Mouse (Mus musculus): ENCODE results near the gene Sspo.

Gene Sspo

GRCm38 (mm10) chr6:48447929-48448328, at the start of gene Sspo:
Gene Sspo (plus strand): TSS chr6:48448229.
- DNase-seq (ENCODE audit: low spot score): no peak

DNA sequence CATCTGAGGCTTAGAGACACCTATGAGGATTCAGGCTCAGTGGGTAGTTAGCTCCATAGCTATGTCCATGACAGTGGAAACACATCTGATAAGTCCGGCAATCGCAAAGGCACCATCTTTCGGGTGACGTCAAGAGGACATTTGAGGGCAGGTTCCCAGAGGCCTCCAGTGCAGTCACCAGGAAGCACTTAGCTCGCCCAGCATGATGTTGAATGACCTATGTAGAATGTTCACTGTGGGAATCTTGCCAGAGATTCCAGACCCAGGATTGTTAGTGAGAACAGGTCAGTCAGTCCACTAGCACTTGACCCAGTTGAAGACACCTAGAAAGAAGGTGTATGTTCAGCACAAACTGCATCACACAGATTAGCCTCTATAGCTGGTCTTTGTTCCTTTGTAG, 48.1 kb upstream of the Sspo start:
- DNase-seq (ENCODE audit: low spot score): no peak

DNA sequence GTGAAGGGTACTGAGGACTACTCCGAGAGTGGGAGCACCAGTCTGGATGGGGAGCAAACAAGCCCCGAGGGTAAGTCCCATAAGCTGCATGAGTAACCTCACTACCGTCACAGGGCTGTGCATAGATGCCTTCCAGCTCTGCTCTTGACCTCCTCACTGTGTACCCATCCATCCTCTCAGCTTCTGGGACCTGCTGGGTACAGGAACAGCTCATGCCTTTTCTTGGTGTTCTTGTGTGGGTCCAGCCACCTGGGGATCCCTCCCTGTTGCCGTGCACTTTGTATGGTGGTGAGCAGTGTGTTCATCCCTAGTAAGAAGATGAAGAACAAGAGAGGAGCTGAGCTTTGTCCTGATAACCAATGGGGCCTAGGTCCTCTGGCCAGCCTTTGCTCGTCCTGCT, 44.0 kb upstream of the Sspo start:
- no peak for DNase-seq (ENCODE audit: low spot score)

DNA sequence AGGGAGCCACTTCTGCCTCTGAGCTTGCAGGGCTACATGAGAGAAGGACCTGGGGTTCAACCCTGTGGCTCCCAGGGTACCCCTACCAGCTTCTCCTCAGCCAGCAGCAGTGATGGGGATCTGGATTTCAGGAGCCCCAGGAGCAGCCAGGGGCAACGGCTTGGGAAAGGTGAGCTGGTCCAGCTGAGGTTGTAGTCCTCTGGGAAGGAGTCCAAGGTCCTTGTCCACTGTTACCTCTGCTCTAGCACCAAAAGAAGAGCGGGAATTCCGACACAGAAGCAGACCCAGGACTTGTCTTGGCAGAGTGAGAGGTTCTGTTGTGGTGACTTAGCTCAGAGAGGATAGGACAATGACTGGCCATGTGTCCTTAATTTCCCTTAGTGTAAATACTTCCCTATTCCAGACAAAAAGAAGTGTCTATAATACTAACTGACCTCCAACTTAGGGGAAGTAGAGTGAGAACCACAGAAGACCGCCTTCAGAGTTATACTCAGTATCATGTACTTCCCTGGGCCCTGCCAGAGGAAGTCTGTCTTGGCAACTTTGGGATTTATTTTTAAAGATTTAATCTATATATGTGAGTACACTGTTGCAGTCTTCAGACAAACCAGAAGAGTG, 38.2 kb upstream of the Sspo start:
- no peak for DNase-seq (ENCODE audit: low spot score)

GRCm38 (mm10) chr6:48410551-48410950, 37.5 kb upstream of the Sspo start:
- no peak for DNase-seq (ENCODE audit: low spot score)

DNA sequence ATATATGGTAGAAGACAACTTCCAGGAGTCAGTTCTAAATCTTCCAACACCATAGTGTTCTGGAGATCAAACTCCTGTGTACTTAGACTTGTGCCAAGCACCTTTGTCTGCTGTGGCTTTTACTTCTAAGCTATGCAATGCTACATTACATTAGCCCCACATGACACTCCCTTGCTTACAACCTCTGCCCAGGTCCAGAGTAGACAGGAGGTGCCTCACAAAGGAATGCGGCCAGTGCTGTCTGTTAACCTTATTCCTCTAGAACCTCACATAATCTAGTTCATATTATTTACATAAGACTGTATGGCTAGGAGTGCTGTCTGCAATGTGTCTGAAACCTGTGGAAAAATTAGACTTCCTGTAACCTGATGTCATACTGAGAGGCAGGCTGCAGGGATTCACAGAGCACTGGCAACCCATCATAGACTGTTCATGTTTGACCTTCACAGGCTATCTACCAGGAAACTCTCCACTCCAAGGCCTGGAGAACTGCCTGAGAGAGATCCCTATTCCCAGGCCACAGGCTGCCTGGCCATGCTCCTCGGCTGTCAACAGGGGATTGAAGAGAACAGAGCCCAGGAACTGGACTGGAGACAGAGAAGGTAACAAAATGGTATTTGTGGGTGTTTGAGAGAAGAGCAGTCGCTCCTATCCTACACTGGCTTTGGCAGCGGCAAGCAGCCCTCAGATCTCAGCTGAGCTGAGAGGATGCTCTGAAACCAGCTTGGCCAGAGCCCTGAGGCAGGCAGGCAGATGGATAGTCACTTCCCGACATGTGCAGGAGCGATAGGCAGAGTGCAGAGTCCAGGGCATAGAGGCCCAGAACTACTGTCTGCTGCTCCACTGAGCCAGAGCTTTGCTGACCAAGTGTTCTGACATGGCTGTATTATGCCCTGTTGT, 36.6 kb upstream of the Sspo start:
- DNase-seq (ENCODE audit: low spot score): no peak

GRCm38 (mm10) chr6:48412147-48412546, 35.9 kb upstream of the Sspo start:
- DNase-seq (ENCODE audit: low spot score): no peak

DNA sequence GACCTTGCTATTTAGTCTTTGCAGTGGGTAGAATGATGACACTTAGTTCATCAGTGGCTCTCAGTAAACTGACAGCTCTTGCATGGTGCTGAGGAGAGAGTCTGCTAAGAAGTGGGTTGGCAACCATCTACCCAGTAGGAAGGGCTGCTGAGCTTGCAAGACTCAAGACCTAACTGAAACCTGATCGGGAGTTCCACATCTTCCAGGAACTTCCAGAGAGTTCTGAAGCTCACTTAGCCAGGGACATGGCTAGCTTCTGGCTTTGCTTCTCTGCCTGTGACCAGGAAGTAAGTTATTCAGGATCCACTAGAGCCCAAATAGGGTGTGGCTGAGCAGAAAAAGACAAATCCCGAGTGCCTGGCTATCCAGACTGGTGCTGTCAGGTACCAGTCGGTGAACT, 35.4 kb upstream of the Sspo start:
- no peak for DNase-seq (ENCODE audit: low spot score)

- no peak for DNase-seq (ENCODE audit: low spot score)
These were observed 34.9 kb upstream of the Sspo start for GRCm38 (mm10) chr6:48413081-48413480.

DNA sequence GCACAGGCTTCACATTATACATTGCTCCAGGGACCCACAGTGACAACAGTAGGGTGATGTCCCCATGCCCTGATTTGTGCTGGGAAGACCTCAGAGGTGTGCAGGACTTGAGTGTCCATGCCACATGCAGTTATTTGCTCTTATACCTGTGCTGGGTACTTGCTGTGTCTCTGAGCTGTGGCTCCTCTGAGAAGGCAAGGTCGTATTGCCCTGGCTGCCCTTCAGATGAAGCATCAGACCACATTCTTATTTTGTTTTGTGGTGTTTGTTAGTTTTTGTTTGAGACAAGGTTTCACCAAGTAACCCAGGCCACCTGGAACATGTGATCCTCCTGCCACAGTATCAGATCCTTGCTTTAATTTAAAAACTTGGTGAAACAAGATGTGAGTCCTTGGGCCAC, 33.1 kb upstream of the Sspo start:
- DNase-seq (ENCODE audit: low spot score): no peak

GRCm38 (mm10) chr6:48415636-48416035, 32.4 kb upstream of the Sspo start:
- peak; percentile 54 for DNase-seq (ENCODE audit: low spot score)

- DNase-seq (ENCODE audit: low spot score): no peak
These were observed 31.5 kb upstream of the Sspo start for GRCm38 (mm10) chr6:48416486-48416885.

DNA sequence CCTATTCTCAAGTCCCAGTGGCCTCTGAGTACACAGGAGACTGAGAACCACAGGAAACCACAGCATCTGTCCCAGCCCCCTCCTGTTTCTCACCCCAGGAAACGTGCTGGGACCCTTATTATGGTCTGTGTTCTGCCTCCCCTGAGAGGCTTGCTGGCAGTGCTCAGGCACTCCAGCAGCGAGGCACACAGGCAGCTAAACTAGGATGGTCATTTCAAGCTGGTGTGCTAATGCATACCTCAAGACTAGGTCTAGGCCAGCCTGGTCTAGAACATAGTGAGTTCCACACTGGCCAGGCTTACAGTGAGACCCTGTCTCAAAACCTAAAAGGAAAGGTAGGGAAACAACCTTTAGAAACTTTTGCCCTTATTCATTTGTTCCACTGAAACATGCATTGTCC, 27.4 kb upstream of the Sspo start:
- DNase-seq (ENCODE audit: low spot score): no peak

DNA sequence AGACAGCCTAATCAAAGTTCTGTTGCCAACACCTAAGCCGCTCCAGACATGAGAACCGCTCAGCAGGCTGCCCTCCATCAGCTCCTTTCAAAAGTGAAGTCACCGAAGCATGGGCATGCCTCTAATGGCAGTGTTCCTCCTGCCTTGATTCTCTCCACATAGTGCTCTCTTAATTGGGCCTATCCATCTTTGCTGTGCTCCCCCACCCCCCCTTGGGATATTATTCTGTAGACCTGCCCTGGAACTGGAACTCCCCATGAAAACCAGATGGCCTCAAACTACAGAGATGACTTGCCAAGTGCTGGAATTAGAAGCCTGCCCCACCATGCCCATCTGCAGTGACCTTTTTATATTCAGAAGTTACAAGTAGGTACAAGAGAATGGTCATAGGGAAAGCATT, 24.7 kb upstream of the Sspo start:
- no peak for DNase-seq (ENCODE audit: low spot score)

GRCm38 (mm10) chr6:48424074-48424473, 24.0 kb upstream of the Sspo start:
- no peak for DNase-seq (ENCODE audit: low spot score)

DNA sequence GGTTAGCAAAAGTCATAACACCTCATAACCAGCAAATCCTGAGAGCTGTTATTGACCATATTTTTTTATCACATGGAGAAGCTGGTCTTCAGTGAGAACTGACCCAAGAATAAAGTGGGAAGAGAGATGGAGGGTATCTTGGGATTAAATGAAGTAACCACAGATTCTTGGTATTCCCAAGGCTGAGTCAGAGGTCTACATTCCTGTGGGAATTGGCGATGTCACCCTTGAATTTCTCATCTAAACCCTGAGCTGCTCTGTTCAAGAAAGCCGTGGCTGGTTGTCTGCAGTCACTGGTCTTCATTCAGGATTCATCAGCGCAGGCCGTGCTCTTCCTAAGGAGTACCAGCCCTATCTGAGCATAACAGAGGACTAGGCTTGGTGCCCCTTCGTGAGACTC, 21.1 kb upstream of the Sspo start:
- DNase-seq (ENCODE audit: low spot score): no peak

DNA sequence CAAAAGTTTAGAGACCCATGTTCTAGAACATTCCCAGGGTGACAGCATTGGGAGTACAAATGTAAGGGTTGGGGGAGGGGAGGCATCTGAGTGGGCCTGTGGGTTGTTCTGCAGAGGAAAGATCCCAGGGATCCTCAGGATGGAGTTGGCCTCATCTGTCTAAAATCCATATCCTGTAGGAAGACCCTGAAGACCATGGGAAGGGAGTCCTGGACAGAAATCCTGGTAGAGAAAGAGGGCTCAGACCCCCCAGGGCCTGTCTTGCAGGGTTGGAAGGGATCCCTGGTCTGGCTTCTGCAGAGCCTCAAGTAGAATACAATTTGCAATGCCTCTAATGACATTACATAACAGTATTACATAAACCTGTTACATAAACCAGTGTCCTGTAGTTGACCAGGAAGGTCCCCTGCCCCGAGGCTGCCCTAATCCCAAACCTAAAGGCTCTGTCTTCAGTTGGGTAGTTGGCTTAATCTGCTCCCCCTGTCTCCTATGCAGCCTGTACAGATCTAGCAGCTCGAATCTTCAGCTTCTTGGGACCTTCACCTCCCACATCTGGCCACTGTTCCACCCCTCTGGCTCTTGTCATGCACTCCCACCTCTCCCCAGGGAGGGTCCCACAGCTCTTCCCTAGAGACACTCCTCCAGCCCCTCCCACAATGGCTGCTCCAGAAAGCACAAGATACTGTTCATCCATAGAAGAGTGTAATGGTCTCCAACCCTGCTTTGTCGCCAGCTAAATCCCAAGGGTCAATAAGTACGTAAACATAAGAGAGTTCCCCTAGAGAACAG, 19.1 kb upstream of the Sspo start:
- DNase-seq (ENCODE audit: low spot score): no peak

DNA sequence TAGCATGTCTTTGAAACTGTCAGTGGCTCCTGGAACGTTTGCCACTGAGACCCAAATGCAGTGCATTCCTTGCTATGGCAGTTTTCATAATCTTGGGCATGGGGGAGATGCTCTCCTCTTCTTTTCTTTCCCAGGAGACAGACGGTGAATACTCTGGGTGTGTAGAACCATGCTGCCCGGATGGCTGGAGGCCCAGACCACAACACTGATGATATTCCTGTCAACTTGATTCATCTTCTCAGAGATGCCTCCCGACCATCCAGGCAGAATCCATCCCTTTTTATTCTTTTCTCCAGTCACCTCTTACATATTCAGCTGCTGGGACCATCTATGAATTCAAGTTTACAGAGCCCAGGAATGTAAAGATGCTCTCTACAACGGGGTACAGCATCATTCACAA, 17.3 kb upstream of the Sspo start:
- no peak for DNase-seq (ENCODE audit: low spot score)

GRCm38 (mm10) chr6:48432893-48433816, 14.9 kb upstream of the Sspo start:
- DNase-seq (ENCODE audit: low spot score): no peak

- no peak for DNase-seq (ENCODE audit: low spot score)
These were observed 13.4 kb upstream of the Sspo start for GRCm38 (mm10) chr6:48434651-48435050.

- DNase-seq (ENCODE audit: low spot score): no peak
These were observed 12.9 kb upstream of the Sspo start for GRCm38 (mm10) chr6:48435111-48435510.

Measured in ovary, postnatal 36 days (tissue).